Mouse (Mus musculus): ENCODE measurements around the gene Carnmt1. TPM values are rescaled to one million over a fixed set of nuclear protein-coding genes. Genes with fewer than 3 reads are reported as not detected.
"Not testable (repeated sequence)": the region's sequence is repeated elsewhere in the genome, so short reads cannot be mapped to it uniquely, and the experiment has no call there.

Carnmt1 gene
- total and polyA plus RNA-seq, 2 experiments from 2014 or later, result 8.2 to 11.5 TPM

GRCm38 (mm10) chr19:18710903-18711302 lies 40.3 kb downstream of the Carnmt1 start:
- Histone ChIP-seq H3K4me3 (ENCODE audit: low read depth, low read length) (no peak overlapping the region), H3K9ac (replicated peaks; ENCODE audit: low read length, poor library complexity, severe bottlenecking) (no peak overlapping the region), H3K4me2 (ENCODE audit: low read depth, low read length, poor library complexity, severe bottlenecking) (no peak overlapping the region), H3K27me3 (ENCODE audit: insufficient read depth, low read length) (no peaks in the 10 kb centered on the region), H3K27ac (ENCODE audit: low read depth, low read length) (no peak overlapping the region), H3K36me3 (ENCODE audit: insufficient read depth, low read length) (no peaks in the 10 kb centered on the region), H3K9me3 (ENCODE audit: low read length) (no peaks in the 10 kb centered on the region), H3K4me1 (ENCODE audit: insufficient read depth, low read length) (0 out of 2 replicates have a peak, but pooled peaks cover 10% of the 10 kb centered on the region)
- DNase-seq (ENCODE audit: low spot score) (no peak), ATAC-seq (ENCODE audit: low FRiP score) (no peak)
- 50% methylated on average over 6 of the region's 6 CpGs for WGBS
- no peak for TF ChIP-seq CTCF (IDR thresholded peaks at IDR 0.05)

- Histone ChIP-seq H3K27me3 (ENCODE audit: insufficient read depth, low read length) (no peaks in the 10 kb centered on the region), H3K4me3 (ENCODE audit: low read depth, low read length) (no peak overlapping the region), H3K4me2 (ENCODE audit: low read depth, low read length, poor library complexity, severe bottlenecking) (no peak overlapping the region), H3K36me3 (ENCODE audit: insufficient read depth, low read length) (no peaks in the 10 kb centered on the region), H3K4me1 (ENCODE audit: insufficient read depth, low read length) (0 out of 2 replicates have a peak, but pooled peaks cover 10% of the 10 kb centered on the region), H3K9ac (replicated peaks; ENCODE audit: low read length, poor library complexity, severe bottlenecking) (no peak overlapping the region), H3K27ac (ENCODE audit: low read depth, low read length) (no peak overlapping the region), H3K9me3 (ENCODE audit: low read length) (no peaks in the 10 kb centered on the region)
- 93% methylated on average over 9 of the region's 9 CpGs for WGBS
- TF ChIP-seq CTCF (IDR thresholded peaks at IDR 0.05), result no peak
- ATAC-seq (ENCODE audit: low FRiP score) (no peak), DNase-seq (ENCODE audit: low spot score) (no peak)
These were observed 41.0 kb downstream of the Carnmt1 start for GRCm38 (mm10) chr19:18711589-18711988.

GRCm38 (mm10) chr19:18712153-18712865 lies 41.7 kb downstream of the Carnmt1 start:
- Histone ChIP-seq H3K36me3 (ENCODE audit: insufficient read depth, low read length) (no peaks in the 10 kb centered on the region), H3K27me3 (ENCODE audit: insufficient read depth, low read length) (no peaks in the 10 kb centered on the region), H3K4me1 (ENCODE audit: insufficient read depth, low read length) (0 out of 2 replicates have a peak, but pooled peaks cover 10% of the 10 kb centered on the region), H3K4me3 (ENCODE audit: low read depth, low read length) (peak overlapping the region; percentile 76), H3K27ac (ENCODE audit: low read depth, low read length) (peak overlapping the region; percentile 92), H3K4me2 (ENCODE audit: low read depth, low read length, poor library complexity, severe bottlenecking) (peak overlapping the region; percentile 88), H3K9me3 (ENCODE audit: low read length) (no peaks in the 10 kb centered on the region), H3K9ac (replicated peaks; ENCODE audit: low read length, poor library complexity, severe bottlenecking) (peak overlapping the region; percentile 79)
- DNase-seq (ENCODE audit: low spot score), result peak; percentile 3
- WGBS, result 57% methylated on average over 16 of the region's 16 CpGs
- no peak for ATAC-seq (ENCODE audit: low FRiP score)
- no peak for TF ChIP-seq CTCF (IDR thresholded peaks at IDR 0.05)

- peak; percentile 100 for ATAC-seq (ENCODE audit: low FRiP score)
- Histone ChIP-seq H3K9ac (replicated peaks; ENCODE audit: low read length, poor library complexity, severe bottlenecking) (peak within 1 kb of the TSS; percentile 79), H3K4me1 (ENCODE audit: insufficient read depth, low read length) (0 out of 2 replicates have a peak, but pooled peaks cover 10% of the 10 kb centered on the region), H3K36me3 (ENCODE audit: insufficient read depth, low read length) (no peaks in the 10 kb centered on the region), H3K4me2 (ENCODE audit: low read depth, low read length, poor library complexity, severe bottlenecking) (peak within 1 kb of the TSS; percentile 88), H3K27ac (ENCODE audit: low read depth, low read length) (peak within 1 kb of the TSS; percentile 92), H3K27me3 (ENCODE audit: insufficient read depth, low read length) (no peaks in the 10 kb centered on the region), H3K9me3 (ENCODE audit: low read length) (no peaks in the 10 kb centered on the region), H3K4me3 (ENCODE audit: low read depth, low read length) (peak within 1 kb of the TSS; percentile 76)
- peak; percentile 82 for TF ChIP-seq CTCF (IDR thresholded peaks at IDR 0.05)
- under 1% methylated on average over 33 of the region's 49 CpGs for WGBS
- peak; percentile 98 for DNase-seq (ENCODE audit: low spot score)
These were observed 42.3 kb downstream of the Carnmt1 start, which contains the start of gene D030056L22Rik for GRCm38 (mm10) chr19:18712866-18713300. Gene D030056L22Rik, plus strand, starts transcription at chr19:18713193.

GRCm38 (mm10) chr19:18713357-18713756 lies 42.8 kb downstream of the Carnmt1 start:
- under 1% methylated on average over 37 of the region's 46 CpGs for WGBS
- TF ChIP-seq CTCF (IDR thresholded peaks at IDR 0.05), result peak; percentile 31; the same call in 1 of the 2 replicates
- peak overlapping the region; percentile 92; the same call in 1 of the 2 replicates for H3K27ac ChIP-seq (ENCODE audit: low read depth, low read length)

GRCm38 (mm10) chr19:18716374-18716773 lies 45.8 kb downstream of the Carnmt1 start:
- Histone ChIP-seq H3K36me3 (ENCODE audit: insufficient read depth, low read length) (0 out of 2 replicates have a peak, but pooled peaks cover 3% of the 10 kb centered on the region), H3K9me3 (ENCODE audit: low read length) (no peaks in the 10 kb centered on the region), H3K27me3 (ENCODE audit: insufficient read depth, low read length) (no peaks in the 10 kb centered on the region), H3K27ac (ENCODE audit: low read depth, low read length) (no peak overlapping the region), H3K4me3 (ENCODE audit: low read depth, low read length) (no peak overlapping the region), H3K4me1 (ENCODE audit: insufficient read depth, low read length) (0 out of 2 replicates have a peak, but pooled peaks cover 10% of the 10 kb centered on the region), H3K9ac (replicated peaks; ENCODE audit: low read length, poor library complexity, severe bottlenecking) (no peak overlapping the region), H3K4me2 (ENCODE audit: low read depth, low read length, poor library complexity, severe bottlenecking) (no peak overlapping the region)
- peak; percentile 74 for DNase-seq (ENCODE audit: low spot score)
- 42% methylated on average over 1 of the region's 1 CpGs for WGBS
- ATAC-seq (ENCODE audit: low FRiP score), result no peak
- peak; percentile 88 for TF ChIP-seq CTCF (IDR thresholded peaks at IDR 0.05)

More at GRCm38 (mm10) chr19:18713357-18713756, 42.8 kb downstream of the Carnmt1 start:
- H3K4me1 ChIP-seq (ENCODE audit: insufficient read depth, low read length); H3K36me3 ChIP-seq (ENCODE audit: insufficient read depth, low read length); DNase-seq (ENCODE audit: low spot score); H3K27me3 ChIP-seq (ENCODE audit: insufficient read depth, low read length); H3K9me3 ChIP-seq (ENCODE audit: low read length): not testable (repeated sequence)
- peak; percentile 73 for ATAC-seq (ENCODE audit: low FRiP score)
- H3K4me3 ChIP-seq (ENCODE audit: low read depth, low read length), result peak overlapping the region; percentile 76
- H3K9ac ChIP-seq (replicated peaks; ENCODE audit: low read length, poor library complexity, severe bottlenecking), result peak overlapping the region; percentile 64
- peak overlapping the region; percentile 88 for H3K4me2 ChIP-seq (ENCODE audit: low read depth, low read length, poor library complexity, severe bottlenecking)

Data from midbrain, postnatal 0 days (tissue).